Mouse (Mus musculus) CH12.LX (cell line): ENCODE measurements around the gene Tbx3. TPM values are rescaled to one million over a fixed set of nuclear protein-coding genes. Genes with fewer than 3 reads are reported as not detected.

ENCODE experiments used
- DNase-seq: peaks from one replicate; pipeline ENCODE4 v3.0.0-alpha.2; 2013; ENCODE audit errors: extremely low read depth
- H3K27ac ChIP-seq: 2 replicates; pipeline ENCODE4 v1.5.1; 2012; ENCODE audit warnings: low read depth, mild to moderate bottlenecking, control low read depth, moderate library complexity; ENCODE audit not compliant: insufficient read depth
- H3K27me3 ChIP-seq: replicated peaks from 2 replicates; pipeline ENCODE3; 2012; ENCODE audit warnings: inconsistent platforms
- H3K36me3 ChIP-seq, 2 experiments: replicated peaks in 1 of 2; 2 replicates each; pipeline versions ENCODE3 to v1.6.1; 2012; ENCODE audit warnings: inconsistent platforms in 1 of 2, low read length in 1 of 2, mild to moderate bottlenecking in 1 of 2, mixed read lengths in 1 of 2, moderate library complexity in 1 of 2; ENCODE audit not compliant: control insufficient read depth in 1 of 2, insufficient read depth in 1 of 2
- H3K4me1 ChIP-seq, 2 experiments: 2 replicates each; pipeline ENCODE4 v1.6.1; 2012; ENCODE audit warnings: inconsistent platforms in 1 of 2, moderate library complexity in 1 of 2; ENCODE audit not compliant: insufficient read depth in 2 of 2, control insufficient read depth in 1 of 2
- H3K4me2 ChIP-seq: 2 replicates; pipeline ENCODE4 v1.6.1; 2012; ENCODE audit warnings: low read depth, mild to moderate bottlenecking, control low read depth; ENCODE audit not compliant: poor library complexity, insufficient read depth, severe bottlenecking
- H3K4me3 ChIP-seq, 3 experiments: fragments of 150-350 bp in 1 of 3; sonication (generic) in 1 of 3; replicated peaks in 1 of 3; 2 replicates each; pipeline versions ENCODE3 to v1.5.1; 2011 to 2012; ENCODE audit warnings: low read depth in 2 of 3, low read length in 2 of 3, mild to moderate bottlenecking in 2 of 3, moderate library complexity in 2 of 3, control low read depth in 1 of 3, improper control_type of control experiment in 1 of 3, inconsistent platforms in 1 of 3, mixed read lengths in 1 of 3; ENCODE audit not compliant: poor library complexity in 1 of 3
- H3K79me2 ChIP-seq: replicated peaks from 2 replicates; pipeline ENCODE4 v1.6.1; 2012; ENCODE audit warnings: mild to moderate bottlenecking, moderate library complexity; ENCODE audit not compliant: control insufficient read depth, poor library complexity, insufficient read depth, severe bottlenecking; ENCODE audit errors: extremely low read depth
- H3K9ac ChIP-seq: 2 replicates; pipeline ENCODE4 v1.6.1; 2012; ENCODE audit warnings: low read depth, mild to moderate bottlenecking, control low read depth, moderate library complexity; ENCODE audit not compliant: insufficient read depth
- H3K9me3 ChIP-seq: replicated peaks from 2 replicates; pipeline ENCODE3; 2012; ENCODE audit warnings: low read length, inconsistent platforms, mixed read lengths
- BHLHE40 ChIP-seq: IDR thresholded peaks from 2 replicates; pipeline ENCODE4 v1.6.1; 2011; ENCODE audit warnings: mild to moderate bottlenecking, low read depth, low read length, improper control_type of control experiment
- CHD1 ChIP-seq: IDR thresholded peaks from 2 replicates; pipeline ENCODE4 v1.6.1; 2012; ENCODE audit warnings: low read depth, low read length, improper control_type of control experiment, inconsistent platforms
- CHD2 ChIP-seq: IDR thresholded peaks from 2 replicates; pipeline ENCODE4 v1.6.1; 2011; ENCODE audit warnings: low read length, improper control_type of control experiment
- E2F4 ChIP-seq: IDR thresholded peaks from 2 replicates; pipeline ENCODE4 v1.6.1; 2011; ENCODE audit warnings: low read depth, low read length, improper control_type of control experiment; ENCODE audit not compliant: insufficient replicate concordance
- ELF1 ChIP-seq: IDR thresholded peaks from 2 replicates; pipeline ENCODE4 v1.6.1; 2014; ENCODE audit warnings: low read depth, mild to moderate bottlenecking, inconsistent platforms, low read length, improper control_type of control experiment
- EP300 ChIP-seq: IDR thresholded peaks from 2 replicates; pipeline ENCODE4 v1.6.1; 2011; ENCODE audit warnings: low read length, improper control_type of control experiment
- GABPA ChIP-seq: IDR thresholded peaks from 2 replicates; pipeline ENCODE4 v1.6.1; 2012; ENCODE audit warnings: low read depth, low read length, improper control_type of control experiment, inconsistent platforms; ENCODE audit not compliant: insufficient replicate concordance
- HCFC1 ChIP-seq: IDR thresholded peaks from 2 replicates; pipeline ENCODE4 v1.6.1; 2012; ENCODE audit warnings: low read depth, mild to moderate bottlenecking, inconsistent platforms, low read length, improper control_type of control experiment
- IRF4 ChIP-seq: IDR thresholded peaks from 2 replicates; pipeline ENCODE4 v1.6.1; 2014; ENCODE audit warnings: low read depth, mild to moderate bottlenecking, inconsistent platforms, low read length, improper control_type of control experiment
- JUN ChIP-seq: IDR thresholded peaks from 2 replicates; pipeline ENCODE4 v1.6.1; 2011; ENCODE audit warnings: low read depth, mild to moderate bottlenecking, low read length, improper control_type of control experiment, moderate library complexity; ENCODE audit not compliant: insufficient read depth
- KAT2A ChIP-seq: IDR thresholded peaks from 2 replicates; pipeline ENCODE4 v1.6.1; 2012; ENCODE audit warnings: low read length, improper control_type of control experiment, inconsistent platforms; ENCODE audit not compliant: insufficient replicate concordance
- MAFK ChIP-seq: IDR thresholded peaks from 2 replicates; pipeline ENCODE4 v1.6.1; 2011; ENCODE audit warnings: low read length, improper control_type of control experiment; ENCODE audit not compliant: insufficient replicate concordance
- MEF2A ChIP-seq: IDR thresholded peaks from 2 replicates; pipeline ENCODE4 v1.6.1; 2014; ENCODE audit warnings: low read depth, mild to moderate bottlenecking, inconsistent platforms, low read length, improper control_type of control experiment, borderline replicate concordance
- MYC ChIP-seq: IDR thresholded peaks from 2 replicates; pipeline ENCODE4 v1.6.1; 2011; ENCODE audit warnings: low read depth, mild to moderate bottlenecking, improper control_type of control experiment, low read length
- POLR2A ChIP-seq: IDR thresholded peaks from 2 replicates; pipeline ENCODE4 v1.6.1; 2011; ENCODE audit warnings: low read depth, mild to moderate bottlenecking, improper control_type of control experiment, low read length
- POLR2AphosphoS2 ChIP-seq: IDR thresholded peaks from 2 replicates; pipeline ENCODE4 v1.6.1; 2011; ENCODE audit warnings: low read depth, low read length, improper control_type of control experiment
- RCOR1 ChIP-seq: conservative IDR thresholded peaks from 2 replicates; pipeline ENCODE4 v1.6.1; 2012; ENCODE audit warnings: low read depth, mild to moderate bottlenecking, inconsistent platforms, low read length, improper control_type of control experiment
- TBP ChIP-seq: conservative IDR thresholded peaks from 2 replicates; pipeline ENCODE4 v1.6.1; 2011; ENCODE audit warnings: low read depth, low read length, improper control_type of control experiment
- UBTF ChIP-seq: IDR thresholded peaks from 2 replicates; pipeline ENCODE4 v1.6.1; 2012; ENCODE audit warnings: low read depth, mild to moderate bottlenecking, inconsistent platforms, low read length, improper control_type of control experiment, moderate library complexity
- USF1 ChIP-seq: IDR thresholded peaks from 2 replicates; pipeline ENCODE4 v1.6.1; 2014; ENCODE audit warnings: low read depth, mild to moderate bottlenecking, inconsistent platforms, low read length, improper control_type of control experiment
- ZC3H11A ChIP-seq: IDR thresholded peaks from 2 replicates; pipeline ENCODE4 v1.6.1; 2012; ENCODE audit warnings: low read depth, mild to moderate bottlenecking, inconsistent platforms, low read length, improper control_type of control experiment
- dilution Hi-C: fragments of 300-500 bp; cut with MboI; formaldehyde crosslinking; loops from 2 replicates; pipeline ENCODE4 v1.14.3; 2020; ENCODE audit warnings: low sequenced_read_pairs; ENCODE audit not compliant: extremely low pct_unique_long_range_greater_than_20kb, extremely low pct_ligation_motif_present
- in situ Hi-C: fragments of 300-500 bp; cut with MboI; formaldehyde crosslinking; loops from 3 replicates; pipeline ENCODE4 v1.14.3; 2019; ENCODE audit warnings: low sequenced_read_pairs, low pct_ligation_motif_present, low pct_unique_long_range_greater_than_20kb, mixed read lengths
- polyA plus RNA-seq: library from polyadenylated mRNA; unstranded; fragments of >175 nt; gene quantifications from 2 replicates; pipeline ENCODE4 v1.2.1, GENCODE M21; 2012; ENCODE audit warnings: low read depth; ENCODE audit not compliant: insufficient read length
- total RNA-seq, 2 experiments: library from RNA; depleted of rRNA; stranded (reverse); fragments of 300-350 nt in 1 of 2; fragments of >200 nt in 1 of 2; gene quantifications; 2 replicates each; pipeline ENCODE4 v1.2.3; 2012 to 2014

Tbx3 gene
- total and polyA plus RNA-seq, 3 experiments, result not detected

GRCm38 (mm10) chr5:119662326-119662725 lies 8.1 kb upstream of the Tbx3 start:
- H3K27me3 ChIP-seq, result no peaks in the 10 kb centered on the region
- H3K9ac ChIP-seq, result no peak overlapping the region
- no peak overlapping the region for H3K4me3 ChIP-seq
- H3K27ac ChIP-seq, result no peak overlapping the region
- H3K9me3 ChIP-seq, result peaks cover 77% of the 10 kb centered on the region
- H3K36me3 ChIP-seq, result no peaks in the 10 kb centered on the region
- in situ Hi-C loops, result no loop called here
- no peak for DNase-seq
- H3K79me2 ChIP-seq, result no peaks in the 10 kb centered on the region
- no peak for TF ChIP-seq E2F4
- no peak for TF ChIP-seq BHLHE40
- TF ChIP-seq RCOR1, result no peak
- TF ChIP-seq GABPA, result no peak
- TF ChIP-seq UBTF, result no peak
- TF ChIP-seq ELF1, result no peak
- no peak for TF ChIP-seq KAT2A
- no peak for TF ChIP-seq CHD2
- no peak for TF ChIP-seq POLR2A
- TF ChIP-seq HCFC1, result no peak
- no peak for TF ChIP-seq IRF4
- TF ChIP-seq ZC3H11A, result no peak
- TF ChIP-seq MAFK, result no peak
- TF ChIP-seq JUN, result no peak
- no peak for TF ChIP-seq EP300
- TF ChIP-seq TBP, result no peak
- TF ChIP-seq, all 38 proteins: peak for 0
- no peaks in the 10 kb centered on the region for H3K4me1 ChIP-seq
- dilution Hi-C loops, result no loop called here
- H3K4me2 ChIP-seq, result no peak overlapping the region

- Histone ChIP-seq H3K9me3 (peaks cover 78% of the 10 kb centered on the region), H3K27ac (no peak overlapping the region), H3K9ac (no peak overlapping the region), H3K36me3 (no peaks in the 10 kb centered on the region), H3K4me2 (no peak overlapping the region), H3K27me3 (no peaks in the 10 kb centered on the region), H3K4me3 (no peak overlapping the region), H3K79me2 (no peaks in the 10 kb centered on the region), H3K4me1 (no peaks in the 10 kb centered on the region)
- no peak for DNase-seq
- in situ Hi-C loops (no loop called here), dilution Hi-C loops (no loop called here)
- TF ChIP-seq CHD1 (no peak), POLR2AphosphoS2 (no peak), MYC (no peak), USF1 (no peak), E2F4 (no peak), MEF2A (no peak)
Observed at GRCm38 (mm10) chr5:119662731-119663130, 7.7 kb upstream of the Tbx3 start.
